Mouse (Mus musculus): ENCODE measurements around the gene Arhgap21. TPM values are rescaled to one million over a fixed set of nuclear protein-coding genes. Genes with fewer than 3 reads are reported as not detected.

Gene Arhgap21
- total RNA-seq, 2 experiments from 2014 or later: 213 to 217 TPM

DNA sequence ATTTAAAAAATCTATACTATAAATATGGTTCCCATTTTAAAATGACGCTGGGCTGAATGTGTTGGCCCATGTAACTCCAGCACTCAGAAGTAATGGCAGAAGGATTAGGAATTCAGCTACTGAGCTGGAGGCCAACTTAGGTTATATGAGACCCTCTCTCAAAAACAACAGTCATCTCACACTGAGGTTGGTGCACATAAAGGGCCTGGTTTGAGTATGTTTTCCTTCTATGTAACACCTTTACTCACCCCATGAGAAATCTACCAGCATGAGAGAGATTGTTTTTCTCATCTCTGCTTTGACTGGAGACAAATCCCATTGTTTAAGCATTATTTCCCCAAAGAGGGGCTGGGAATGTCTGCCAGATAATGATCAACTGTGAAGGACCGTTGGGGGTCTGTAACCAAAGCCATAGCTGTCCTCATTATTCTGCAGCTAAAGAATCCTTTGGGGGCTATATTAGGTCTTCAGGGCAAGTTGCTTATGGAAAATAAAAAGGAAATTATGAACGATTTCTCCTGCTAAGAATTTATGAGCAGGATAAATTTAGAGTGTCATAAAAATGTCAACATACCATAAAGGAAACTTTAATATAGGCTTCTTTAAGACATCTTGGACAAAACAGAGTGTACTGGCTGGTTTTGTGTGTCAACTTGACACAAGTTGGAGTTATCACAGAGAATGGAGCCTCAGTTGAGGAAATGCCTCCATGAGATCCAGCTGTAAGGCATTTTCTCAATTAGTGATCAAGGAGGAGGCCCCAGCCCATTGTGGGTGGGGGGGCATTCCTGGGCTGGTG is 136.9 kb downstream of the Arhgap21 start:
- DNase-seq (ENCODE audit: low spot score in 2 of 2): no peak
- intact Hi-C loops (cut with DNase I): no loop called here

DNA sequence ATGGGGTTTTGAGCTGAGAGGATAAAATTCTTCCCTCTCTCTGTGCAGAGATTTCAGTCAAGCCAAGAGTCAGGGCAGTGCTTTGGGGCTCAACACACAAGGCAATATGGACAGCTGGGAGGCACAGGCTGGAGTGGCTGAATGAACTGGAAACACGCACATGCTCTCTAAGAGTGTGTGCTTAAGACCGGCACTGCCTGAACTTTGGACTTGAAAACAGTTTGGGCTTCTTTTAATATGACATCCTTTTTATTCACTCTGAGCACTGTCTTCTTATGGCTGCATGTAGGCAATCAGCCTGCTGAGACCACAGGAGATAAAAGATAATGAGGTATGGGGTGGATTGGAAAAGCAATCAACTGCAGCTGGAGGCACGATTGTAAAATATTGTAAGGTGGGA is 137.8 kb downstream of the Arhgap21 start:
- DNase-seq (ENCODE audit: low spot score in 2 of 2): no peak
- intact Hi-C loops (cut with DNase I): no loop called here

DNA sequence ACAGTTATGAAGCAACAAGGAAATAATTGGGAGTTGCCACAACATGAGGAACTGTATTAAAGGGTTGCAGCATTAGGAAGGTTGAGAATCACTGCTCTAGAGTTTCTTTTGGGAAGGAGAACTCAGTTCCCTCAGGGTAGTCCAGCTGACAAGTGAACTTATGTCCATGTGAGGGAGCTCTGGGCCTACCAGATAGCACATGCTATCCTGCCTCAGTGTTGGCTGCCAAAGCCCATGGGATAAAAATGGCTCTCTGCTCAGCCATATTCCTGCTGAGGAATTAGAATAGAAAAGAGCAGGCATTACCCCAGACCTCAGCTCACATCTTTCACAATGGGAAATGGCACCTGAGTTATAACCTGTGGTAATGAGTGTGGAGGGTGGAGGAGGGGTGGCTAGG is 142.4 kb downstream of the Arhgap21 start:
- DNase-seq (ENCODE audit: low spot score in 2 of 2): no peak
- intact Hi-C loops (cut with DNase I): no loop called here

DNA sequence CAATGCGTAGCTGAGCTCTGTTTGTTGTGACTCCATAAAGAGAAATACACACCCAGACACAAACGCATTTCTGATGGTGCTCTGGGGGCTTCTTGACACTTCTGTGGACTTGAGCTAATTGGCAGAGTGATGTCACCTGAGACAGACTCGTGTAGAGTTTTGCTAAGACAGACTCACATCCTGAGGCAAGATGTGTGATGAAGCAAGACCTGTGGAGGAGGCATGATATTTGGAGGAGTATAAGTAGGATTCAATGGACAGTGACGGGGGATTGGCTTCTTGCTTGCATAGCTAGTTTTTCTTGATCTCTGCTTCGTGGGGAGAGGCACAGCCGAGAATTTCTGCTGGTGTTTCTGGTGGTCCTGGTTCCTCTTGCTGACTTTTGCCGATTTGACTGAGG is 150.5 kb downstream of the Arhgap21 start:
- intact Hi-C loops (cut with DNase I): no loop called here
- no peak for DNase-seq (ENCODE audit: low spot score in 2 of 2)

DNA sequence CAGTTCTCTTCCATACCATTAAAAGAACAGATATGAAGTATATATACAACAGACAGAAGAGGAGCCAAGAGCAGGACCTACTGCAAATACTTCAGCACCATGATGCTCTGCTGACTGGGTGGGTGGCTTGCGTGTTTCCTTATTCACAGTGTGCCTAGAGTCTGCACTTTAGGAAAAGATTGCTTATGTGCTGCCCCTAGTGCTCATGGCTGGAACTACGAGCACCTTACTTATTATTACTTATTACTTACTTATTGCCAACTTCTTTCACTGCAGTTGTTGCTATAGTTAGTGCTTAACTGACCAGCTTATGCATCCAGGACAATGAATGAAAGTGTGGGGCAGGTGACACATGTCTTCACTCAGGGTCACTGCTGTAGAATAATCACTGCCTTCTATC is 154.7 kb downstream of the Arhgap21 start:
- no peak for DNase-seq (ENCODE audit: low spot score in 2 of 2)
- intact Hi-C loops (cut with DNase I): no loop called here

DNA sequence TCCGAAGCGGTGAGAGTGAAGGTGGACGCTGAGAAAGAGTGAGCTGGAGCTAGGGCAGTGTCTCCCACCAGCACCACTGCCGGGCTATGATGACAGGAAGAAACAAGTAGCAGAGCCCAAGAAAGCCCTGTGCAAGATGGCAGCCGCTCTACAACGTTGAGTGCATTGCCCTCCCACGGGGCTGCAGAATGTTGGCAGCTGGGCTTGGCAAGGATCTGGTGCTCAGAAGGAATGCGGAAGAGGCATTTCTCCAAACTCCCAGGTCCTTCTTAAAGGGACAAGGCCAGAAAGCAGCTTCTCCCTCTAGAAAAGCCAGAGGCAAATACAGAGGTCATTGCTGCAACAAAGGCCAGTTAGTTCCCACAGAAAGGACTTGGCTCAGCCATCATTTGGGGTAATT is 157.2 kb downstream of the Arhgap21 start:
- DNase-seq (ENCODE audit: low spot score in 2 of 2): peak; percentile 11 to 46
- intact Hi-C loops (cut with DNase I): no loop called here

DNA sequence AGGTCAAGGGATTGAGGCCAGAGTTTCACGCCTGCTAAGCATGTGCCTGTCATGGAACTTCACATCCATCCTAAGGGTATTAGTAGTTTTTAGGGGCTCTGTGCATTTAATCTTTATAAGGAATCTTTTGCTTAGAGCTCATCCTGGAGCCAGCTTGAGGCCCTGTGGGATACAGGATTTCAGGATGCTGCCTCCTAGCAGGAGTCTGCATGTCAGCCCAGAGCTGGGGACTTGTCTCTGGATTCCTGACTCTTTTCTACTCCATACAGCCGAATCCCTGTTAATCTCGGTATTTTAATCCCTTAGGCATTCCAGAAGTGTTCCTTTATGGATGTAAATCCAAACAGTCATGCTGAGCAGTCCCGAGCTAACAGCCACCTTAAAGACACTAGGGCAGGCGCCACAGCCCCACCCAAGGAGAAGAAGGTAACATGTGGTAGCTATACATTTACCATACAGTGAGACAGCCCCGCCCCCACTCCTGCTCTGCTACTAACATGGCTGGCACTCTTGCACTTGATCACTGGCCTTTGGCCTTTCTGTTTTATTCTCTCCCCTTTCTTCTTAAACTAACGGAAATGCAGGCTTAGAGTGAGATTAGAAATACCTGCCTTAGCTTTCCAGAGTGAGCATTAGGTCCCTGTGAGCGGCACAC is 167.3 kb downstream of the Arhgap21 start:
- intact Hi-C loops (cut with DNase I): no loop called here
- no peak for DNase-seq (ENCODE audit: low spot score in 2 of 2)

Other genes with a start within 250 kb of the Arhgap21 start
- 1 to 10 TPM; 2.9 to 4.6 TPM for gene Enkur, start 236.5 kb upstream of the Arhgap21 start, total RNA-seq (2021)
- 10 to 100 TPM; 19.2 to 20.2 TPM for gene Thnsl1, start 236.8 kb upstream of the Arhgap21 start, total RNA-seq (2021)

All from left cerebral cortex, postnatal 14 days (tissue).